Mouse (Mus musculus): ENCODE measurements around the gene Golga7b. TPM values are rescaled to one million over a fixed set of nuclear protein-coding genes. Genes with fewer than 3 reads are reported as not detected.
A peak's percentile ranks its signal among the peaks of the same experiment; 100 is the strongest.

Golga7b gene
- polyA plus RNA-seq, 1 experiment from 2014 or later, result 38.8 TPM

DNA sequence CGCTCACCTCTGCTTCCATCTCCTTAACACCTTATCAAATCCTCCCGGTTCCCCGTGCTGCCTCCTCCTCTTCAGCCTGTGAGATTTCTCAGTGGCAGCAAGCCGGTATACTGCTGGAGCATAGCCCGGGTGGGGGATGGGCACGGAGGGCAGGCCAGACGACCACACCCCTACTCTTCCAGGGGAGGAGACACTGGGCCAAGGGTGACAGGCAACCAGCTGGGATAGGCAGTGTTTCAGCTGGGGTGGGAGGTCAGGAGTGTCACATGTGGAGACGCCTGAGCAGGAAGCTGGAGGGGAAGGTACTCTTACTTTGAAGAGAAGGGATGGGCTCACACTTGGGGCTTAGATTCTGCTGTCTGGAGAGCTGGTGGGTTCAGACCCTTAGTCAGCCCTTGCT, 59.6 kb downstream of the Golga7b start:
- 13% methylated on average over 8 of the region's 8 CpGs for WGBS
- no peak overlapping the region for H3K9ac ChIP-seq

DNA sequence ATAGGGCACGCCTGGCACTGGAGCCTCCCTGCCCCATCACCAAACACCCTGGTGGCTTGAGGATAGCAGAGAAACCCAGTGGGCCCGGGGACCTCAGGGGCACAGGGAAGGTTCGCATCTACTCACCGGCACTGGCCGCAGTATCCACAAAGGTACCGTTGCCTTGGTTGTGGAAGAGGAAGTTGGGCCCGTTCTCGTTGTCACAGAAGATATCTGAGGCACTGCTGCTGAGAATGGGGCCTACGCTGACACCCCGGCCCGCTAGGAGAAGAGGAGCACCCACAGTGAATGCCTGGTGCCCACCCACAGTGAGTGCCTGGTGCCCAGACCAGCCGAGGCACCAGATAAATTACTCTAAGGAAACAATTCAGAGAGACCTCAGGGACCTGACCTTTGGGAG, 61.6 kb downstream of the Golga7b start:
- Histone ChIP-seq H3K4me1 (replicated peaks) (peaks cover 33% of the 10 kb centered on the region), H3K4me3 (no peak overlapping the region), H3K36me3 (no peaks in the 10 kb centered on the region), H3K27me3 (0 out of 2 replicates have a peak, but pooled peaks cover 4% of the 10 kb centered on the region), H3K9me3 (no peaks in the 10 kb centered on the region), H3K4me2 (no peak overlapping the region), H3K9ac (no peak overlapping the region), H3K27ac (no peak overlapping the region)
- ATAC-seq (ENCODE audit: low FRiP score), result no peak
- 88% methylated on average over 12 of the region's 12 CpGs for WGBS

More for the DNA sequence above, 59.6 kb downstream of the Golga7b start:
- 0 out of 2 replicates have a peak overlapping the region, but pooled peaks have one; percentile 30 for H3K27ac ChIP-seq
- ATAC-seq (ENCODE audit: low FRiP score), result no peak
- H3K36me3 ChIP-seq, result no peaks in the 10 kb centered on the region
- no peak overlapping the region for H3K4me3 ChIP-seq
- no peaks in the 10 kb centered on the region for H3K9me3 ChIP-seq
- 0 out of 2 replicates have a peak, but pooled peaks cover 4% of the 10 kb centered on the region for H3K27me3 ChIP-seq
- no peak overlapping the region for H3K4me2 ChIP-seq
- H3K4me1 ChIP-seq (replicated peaks), result peaks cover 30% of the 10 kb centered on the region

DNA sequence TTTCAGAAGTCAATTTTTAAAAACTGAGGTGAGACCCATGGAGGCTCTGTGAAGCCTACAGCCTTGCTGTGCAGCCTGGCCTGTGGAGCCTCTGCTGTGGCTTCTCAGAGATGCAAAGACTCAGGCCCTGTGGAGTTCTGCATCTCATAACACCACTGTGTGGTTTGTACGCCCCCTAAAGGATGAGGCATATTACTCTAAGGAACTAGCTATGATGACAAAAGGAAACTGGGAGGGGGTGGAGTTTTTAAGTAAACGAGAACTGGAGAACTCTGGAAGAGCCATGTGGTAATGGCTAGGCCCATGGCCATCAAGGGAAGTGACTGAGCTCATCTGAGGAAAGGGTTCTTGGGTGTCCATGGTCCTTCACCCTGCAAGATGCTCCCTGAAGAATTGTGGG, 64.0 kb downstream of the Golga7b start:
- 51% methylated on average over 2 of the region's 2 CpGs for WGBS
- Histone ChIP-seq H3K9me3 (no peaks in the 10 kb centered on the region), H3K4me3 (no peak overlapping the region), H3K36me3 (no peaks in the 10 kb centered on the region), H3K27ac (peak overlapping the region; percentile 82), H3K27me3 (no peaks in the 10 kb centered on the region), H3K9ac (no peak overlapping the region), H3K4me2 (no peak overlapping the region), H3K4me1 (replicated peaks) (peaks cover 48% of the 10 kb centered on the region)
- no peak for ATAC-seq (ENCODE audit: low FRiP score)

DNA sequence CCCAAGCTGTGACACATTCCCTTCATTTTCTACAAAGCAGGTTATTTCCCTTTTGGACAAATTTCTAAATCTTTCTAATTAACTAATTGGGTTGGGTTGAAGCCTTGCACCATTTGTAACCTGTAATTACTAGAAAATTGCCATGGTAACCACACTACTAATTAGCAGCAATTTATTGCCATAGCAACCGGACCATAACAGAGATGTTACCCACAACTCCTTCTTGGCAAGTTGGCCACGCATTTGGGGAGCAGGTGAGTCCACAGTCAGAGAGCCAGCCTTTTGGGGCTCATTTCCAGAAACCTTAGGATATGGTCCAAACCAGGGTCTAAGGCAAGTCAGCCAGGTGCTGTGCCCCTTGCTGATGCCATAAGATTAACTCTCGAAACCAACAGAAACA, 64.8 kb downstream of the Golga7b start:
- peak overlapping the region; percentile 82 for H3K27ac ChIP-seq
- ATAC-seq (ENCODE audit: low FRiP score), result no peak
- H3K27me3 ChIP-seq, result no peaks in the 10 kb centered on the region
- 62% methylated on average over 3 of the region's 3 CpGs for WGBS
- no peak overlapping the region for H3K4me3 ChIP-seq
- no peak overlapping the region for H3K4me2 ChIP-seq
- H3K9me3 ChIP-seq, result no peaks in the 10 kb centered on the region
- H3K36me3 ChIP-seq, result no peaks in the 10 kb centered on the region
- peaks cover 48% of the 10 kb centered on the region for H3K4me1 ChIP-seq (replicated peaks)
- H3K9ac ChIP-seq, result no peak overlapping the region

DNA sequence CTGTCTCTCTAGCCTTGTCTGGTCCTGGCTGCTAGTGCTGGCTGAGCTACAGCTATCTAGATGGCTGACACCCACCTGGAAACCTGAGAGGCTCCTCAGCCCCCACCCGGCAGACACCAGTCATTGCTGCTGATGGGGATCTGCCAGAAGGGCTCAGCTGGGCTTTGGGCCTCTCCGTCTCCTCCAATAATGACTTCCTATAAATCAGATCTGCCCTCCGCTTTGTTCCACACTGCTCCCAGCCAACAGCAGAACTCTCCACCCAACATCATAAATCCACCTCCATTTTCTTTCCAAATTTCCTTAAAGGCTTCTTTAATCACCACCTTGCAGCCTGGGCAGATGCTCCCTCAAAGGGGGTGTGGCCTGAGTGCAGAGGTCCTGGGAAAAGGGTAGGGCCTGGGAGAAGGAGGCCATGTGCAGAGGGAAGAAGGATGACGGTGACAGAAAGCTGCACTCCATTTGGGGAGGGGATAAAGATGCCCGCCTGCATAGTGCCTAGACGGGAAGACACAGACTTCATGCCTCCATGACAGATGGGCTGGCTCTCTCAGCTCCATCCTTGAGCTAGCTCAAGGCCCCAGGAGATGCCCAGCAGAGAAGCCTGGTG, 67.8 kb downstream of the Golga7b start:
- peaks cover 71% of the 10 kb centered on the region for H3K4me1 ChIP-seq (replicated peaks)
- H3K27me3 ChIP-seq, result 0 out of 2 replicates have a peak, but pooled peaks cover 5% of the 10 kb centered on the region
- no peak overlapping the region for H3K9ac ChIP-seq
- ATAC-seq (ENCODE audit: low FRiP score), result peak; percentile 33
- H3K9me3 ChIP-seq, result no peaks in the 10 kb centered on the region
- H3K36me3 ChIP-seq, result no peaks in the 10 kb centered on the region
- peak overlapping the region; percentile 83 for H3K27ac ChIP-seq
- no peak overlapping the region for H3K4me3 ChIP-seq
- H3K4me2 ChIP-seq, result no peak overlapping the region
- 37% methylated on average over 6 of the region's 6 CpGs for WGBS

DNA sequence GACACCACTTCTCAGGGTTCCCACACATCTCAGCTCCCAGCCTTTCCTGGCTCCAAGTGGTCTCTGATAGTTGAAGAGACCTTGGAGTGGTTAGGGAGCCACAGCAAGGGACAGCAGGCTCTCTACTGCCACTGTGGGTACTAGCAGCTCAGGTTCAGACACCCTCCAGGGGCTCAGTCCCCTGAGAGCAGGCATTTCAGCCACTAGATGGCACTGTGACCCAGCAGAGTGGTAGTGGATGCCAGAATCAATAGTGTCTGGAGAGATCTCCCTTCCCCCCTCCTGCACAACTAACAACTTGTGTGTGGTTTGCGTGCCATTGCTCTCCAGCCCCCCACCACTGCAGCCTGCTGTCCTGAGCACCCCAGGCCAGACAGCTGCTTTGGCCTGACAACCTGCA, 68.5 kb downstream of the Golga7b start:
- ATAC-seq (ENCODE audit: low FRiP score), result peak; percentile 60
- Histone ChIP-seq H3K36me3 (no peaks in the 10 kb centered on the region), H3K4me3 (no peak overlapping the region), H3K9me3 (no peaks in the 10 kb centered on the region), H3K27me3 (0 out of 2 replicates have a peak, but pooled peaks cover 7% of the 10 kb centered on the region), H3K27ac (peak overlapping the region; percentile 83), H3K4me2 (no peak overlapping the region), H3K9ac (no peak overlapping the region), H3K4me1 (replicated peaks) (peaks cover 71% of the 10 kb centered on the region)
- WGBS, result 0% methylated on average over 1 of the region's 1 CpGs

DNA sequence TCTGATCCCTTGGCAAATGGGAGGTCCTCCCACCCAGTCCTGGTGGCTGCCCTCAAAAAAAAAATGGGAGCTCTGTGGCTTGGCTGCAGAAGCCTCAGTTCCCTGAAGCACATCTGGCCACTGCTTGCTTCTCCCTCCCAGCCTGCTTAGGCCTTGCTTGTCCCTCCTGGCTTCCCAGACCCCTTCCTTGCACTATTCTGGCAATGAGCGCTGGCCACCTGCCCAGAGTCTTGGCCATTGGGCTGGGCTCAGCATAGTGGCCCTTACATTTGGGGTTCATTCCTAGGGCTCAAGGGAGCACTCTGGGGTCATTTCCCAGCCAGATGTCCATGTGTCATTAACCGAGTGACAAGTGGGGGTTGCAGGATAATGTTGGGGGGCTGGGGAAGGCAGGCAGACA, 69.2 kb downstream of the Golga7b start:
- peaks cover 70% of the 10 kb centered on the region for H3K4me1 ChIP-seq (replicated peaks)

DNA sequence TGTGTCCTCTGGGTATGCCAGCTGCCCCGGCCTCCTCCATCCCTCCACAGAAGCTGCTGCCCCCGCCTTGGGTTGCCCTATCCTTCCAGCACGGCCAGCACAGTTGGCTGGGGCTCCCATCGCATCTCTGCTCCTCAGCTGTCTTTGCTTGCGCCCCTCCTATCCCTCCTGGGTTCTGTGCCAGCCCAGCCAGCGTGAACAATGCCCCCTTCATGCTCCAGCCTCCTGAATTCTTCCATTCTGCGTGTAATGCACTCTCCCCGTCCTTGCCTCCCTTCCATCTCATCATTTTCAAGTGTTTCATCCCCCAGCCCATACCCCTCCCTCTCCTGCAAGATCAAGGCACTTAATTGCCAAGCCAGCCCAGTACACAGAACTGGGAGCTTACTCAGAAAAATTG, 69.6 kb downstream of the Golga7b start:
- peaks cover 65% of the 10 kb centered on the region for H3K4me1 ChIP-seq (replicated peaks)
- no peaks in the 10 kb centered on the region for H3K36me3 ChIP-seq
- ATAC-seq (ENCODE audit: low FRiP score), result peak; percentile 60
- H3K27ac ChIP-seq, result peak overlapping the region; percentile 83
- no peak overlapping the region for H3K4me2 ChIP-seq
- 33% methylated on average over 8 of the region's 8 CpGs for WGBS
- H3K27me3 ChIP-seq, result 0 out of 2 replicates have a peak, but pooled peaks cover 7% of the 10 kb centered on the region
- H3K4me3 ChIP-seq, result no peak overlapping the region
- H3K9ac ChIP-seq, result 0 out of 2 replicates have a peak overlapping the region, but pooled peaks have one; percentile 40
- no peaks in the 10 kb centered on the region for H3K9me3 ChIP-seq

More for the DNA sequence above, 69.2 kb downstream of the Golga7b start:
- Histone ChIP-seq H3K9ac (0 out of 2 replicates have a peak overlapping the region, but pooled peaks have one; percentile 40), H3K36me3 (no peaks in the 10 kb centered on the region), H3K4me3 (no peak overlapping the region), H3K4me2 (no peak overlapping the region), H3K9me3 (no peaks in the 10 kb centered on the region), H3K27me3 (0 out of 2 replicates have a peak, but pooled peaks cover 7% of the 10 kb centered on the region), H3K27ac (peak overlapping the region; percentile 83)
- WGBS, result 76% methylated on average over 2 of the region's 2 CpGs
- ATAC-seq (ENCODE audit: low FRiP score), result peak; percentile 23; the same call in 1 of the 2 replicates

DNA sequence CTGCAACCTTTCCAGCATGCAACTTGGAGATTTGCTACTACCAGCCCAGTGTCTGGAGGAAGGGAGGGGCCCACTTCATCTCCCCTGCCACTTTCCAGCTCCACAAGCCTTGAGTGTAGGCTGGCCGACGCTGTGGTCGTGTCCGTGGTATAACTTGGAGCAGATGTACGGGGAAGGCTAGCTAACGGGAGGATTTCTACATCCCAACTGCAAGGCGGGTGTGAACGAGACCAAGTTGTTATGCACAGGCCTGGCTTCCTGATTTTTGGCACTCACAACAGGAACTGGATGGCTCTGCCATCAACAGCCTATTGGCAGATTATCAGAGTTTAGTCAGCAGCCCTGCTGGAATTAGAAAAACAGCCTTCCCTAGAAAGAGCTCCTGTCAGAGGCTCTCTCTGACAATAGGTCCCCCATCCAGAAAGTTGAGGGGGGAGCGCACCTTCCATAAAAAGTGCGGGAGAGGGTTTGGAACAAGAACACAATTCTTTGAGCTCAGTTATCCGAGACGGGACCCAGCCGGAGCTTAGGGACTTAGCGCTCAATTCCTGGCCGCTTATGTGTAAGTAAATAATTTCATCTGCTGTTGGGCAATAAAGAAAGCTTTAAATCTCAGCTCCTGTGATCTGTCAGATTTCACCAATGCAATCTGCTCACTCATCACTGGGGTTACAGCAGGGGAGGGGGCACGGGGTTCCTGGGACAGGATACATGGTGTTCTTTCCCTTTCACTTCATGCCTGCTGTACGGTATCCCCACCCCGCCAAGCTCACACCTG, 70.5 kb downstream of the Golga7b start:
- H3K4me3 ChIP-seq, result no peak overlapping the region
- 51% methylated on average over 18 of the region's 18 CpGs for WGBS
- 0 out of 2 replicates have a peak, but pooled peaks cover 7% of the 10 kb centered on the region for H3K27me3 ChIP-seq
- H3K4me2 ChIP-seq, result peak overlapping the region; percentile 16; the same call in 1 of the 2 replicates
- peaks cover 64% of the 10 kb centered on the region for H3K4me1 ChIP-seq (replicated peaks)
- ATAC-seq (ENCODE audit: low FRiP score), result no peak
- H3K36me3 ChIP-seq, result no peaks in the 10 kb centered on the region
- H3K27ac ChIP-seq, result peak overlapping the region; percentile 83
- H3K9me3 ChIP-seq, result no peaks in the 10 kb centered on the region
- 0 out of 2 replicates have a peak overlapping the region, but pooled peaks have one; percentile 26 for H3K9ac ChIP-seq

Small RNA genes within 50 kb of the gene (microRNA-seq; reads per million reads assigned to microRNA genes)
- gene Gm26339 (not detected), gene Mir3085 (4.2 reads per million, percentile 13 among the genes with 10 or more reads in this experiment)

Other genes starting within 250 kb of the Golga7b start
- gene Ankrd2, start 211.6 kb upstream of the Golga7b start, polyA plus RNA-seq (2015; fragmentation: Nextera tagmentation; extraction: Ambion mirVana), result 0.35 and 0.53 TPM in 2 replicates
- 1.3 and 1.7 TPM in 2 replicates for gene Hoga1, start 202.0 kb upstream of the Golga7b start, polyA plus RNA-seq (2015; fragmentation: Nextera tagmentation; extraction: Ambion mirVana)
- gene 4933411K16Rik, start 195.3 kb upstream of the Golga7b start, polyA plus RNA-seq (2015; fragmentation: Nextera tagmentation; extraction: Ambion mirVana), result not detected in 2 replicates
- 125 TPM in 2 replicates for gene Morn4, start 161.2 kb upstream of the Golga7b start, polyA plus RNA-seq (2015; fragmentation: Nextera tagmentation; extraction: Ambion mirVana)
- 27.0 and 27.9 TPM in 2 replicates for gene Pi4k2a, start 157.1 kb upstream of the Golga7b start, polyA plus RNA-seq (2015; fragmentation: Nextera tagmentation; extraction: Ambion mirVana)
- gene Avpi1, start 118.5 kb upstream of the Golga7b start, polyA plus RNA-seq (2015; fragmentation: Nextera tagmentation; extraction: Ambion mirVana), result 6.4 and 8.6 TPM in 2 replicates
- 1.5 and 1.7 TPM in 2 replicates for gene Marveld1, start 100.2 kb upstream of the Golga7b start, polyA plus RNA-seq (2015; fragmentation: Nextera tagmentation; extraction: Ambion mirVana)
- 55.3 and 58.7 TPM in 2 replicates for gene Zfyve27, start 83.6 kb upstream of the Golga7b start, polyA plus RNA-seq (2015; fragmentation: Nextera tagmentation; extraction: Ambion mirVana)
- gene Sfrp5, start 45.3 kb upstream of the Golga7b start, polyA plus RNA-seq (2015; fragmentation: Nextera tagmentation; extraction: Ambion mirVana), result 4.4 and 4.6 TPM in 2 replicates
- 29.9 and 33.1 TPM in 2 replicates for gene Crtac1, start 184.2 kb downstream of the Golga7b start, polyA plus RNA-seq (2015; fragmentation: Nextera tagmentation; extraction: Ambion mirVana)